Mouse (Mus musculus): Measurements from ENCODE around the gene Coa4. TPM values are rescaled to one million over a fixed set of nuclear protein-coding genes. Genes with fewer than 3 reads are reported as not detected.
A peak's percentile ranks its signal among the peaks of the same experiment; 100 is the strongest.

Coa4 gene
- 15.6 and 17.8 TPM in 2 replicates for polyA plus RNA-seq (2016; fragmentation: Nextera tagmentation; extraction: Ambion mirVana)

DNA sequence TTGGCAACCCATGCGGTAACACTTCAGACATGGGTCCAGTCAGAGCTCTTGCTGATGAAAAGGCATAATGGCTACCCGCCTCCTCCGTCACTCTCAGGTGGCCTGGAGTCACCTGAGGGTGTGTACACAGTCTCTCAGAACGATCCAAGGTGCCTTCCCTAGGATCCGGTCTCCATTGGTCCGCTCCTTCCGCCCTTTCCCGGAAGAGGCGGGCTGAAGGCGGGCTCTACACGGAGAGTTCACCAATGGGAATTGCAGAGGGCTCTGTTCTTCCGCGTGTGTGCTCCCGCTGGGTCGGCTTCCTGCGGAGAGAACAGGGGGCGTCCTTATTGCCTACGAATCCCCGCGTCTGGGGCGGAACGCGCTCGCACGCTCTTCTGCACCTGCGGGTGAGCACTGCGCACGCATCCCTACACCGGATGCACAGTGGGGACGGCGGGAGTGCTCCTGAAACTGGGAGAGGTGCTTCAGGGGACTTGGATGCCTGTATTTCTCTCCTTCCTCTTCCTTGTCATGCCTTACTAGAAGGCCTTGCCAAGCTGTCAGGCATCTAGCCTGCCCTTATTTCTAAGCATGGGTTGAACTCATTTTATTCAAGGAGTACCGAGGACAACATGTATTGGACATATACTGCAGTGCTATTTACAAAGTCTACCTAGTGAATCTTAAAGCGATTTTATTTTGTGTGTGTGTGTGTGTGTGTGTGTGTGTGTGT lies at the start of gene Coa4:
TSS of gene Coa4 (plus strand) at position 268 of the 715 bp plus-strand sequence.
- H3K27ac ChIP-seq (replicated peaks) = peak within 1 kb of the TSS; percentile 76
- H3K36me3 ChIP-seq = peaks cover 22% of the 10 kb centered on the region
- peaks cover 12% of the 10 kb centered on the region for H3K4me1 ChIP-seq
- WGBS = 1% methylated on average over 33 of the region's 33 CpGs
- peak within 1 kb of the TSS; percentile 74 for H3K9ac ChIP-seq (replicated peaks)
- no peaks in the 10 kb centered on the region for H3K9me3 ChIP-seq
- ATAC-seq (ENCODE audit: low FRiP score, low read depth) = peak; percentile 100
- H3K4me3 ChIP-seq = peak within 1 kb of the TSS; percentile 68
- H3K4me2 ChIP-seq (replicated peaks) = peak within 1 kb of the TSS; percentile 62
- no peaks in the 10 kb centered on the region for H3K27me3 ChIP-seq

DNA sequence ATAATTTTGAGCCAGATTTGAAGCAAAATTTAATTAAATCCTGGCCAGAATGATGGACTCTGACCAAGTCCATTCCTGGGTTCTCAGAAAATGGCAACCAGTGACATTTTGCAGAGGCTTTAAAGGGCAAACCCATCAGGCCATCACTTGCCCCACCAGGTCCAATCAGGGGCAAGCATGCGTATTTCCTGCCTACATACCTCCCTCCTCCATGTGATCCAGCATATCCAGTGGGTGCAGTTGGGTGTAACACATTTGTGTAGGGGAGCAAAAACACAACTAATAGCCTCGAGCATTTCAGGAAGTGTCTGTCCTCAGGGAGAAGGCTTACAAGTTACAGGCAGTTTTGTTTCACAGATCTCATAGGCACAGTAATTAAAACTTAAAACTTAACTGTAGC lies 49.6 kb upstream of the Coa4 start:
- H3K27me3 ChIP-seq = peaks cover 6% of the 10 kb centered on the region; the same call in 1 of the 2 replicates
- H3K4me1 ChIP-seq = peaks cover 7% of the 10 kb centered on the region
- no peak overlapping the region for H3K4me3 ChIP-seq
- WGBS = 75% methylated on average over 2 of the region's 2 CpGs
- no peak overlapping the region for H3K27ac ChIP-seq (replicated peaks)
- H3K9me3 ChIP-seq = no peaks in the 10 kb centered on the region
- ATAC-seq (ENCODE audit: low FRiP score, low read depth) = no peak
- no peak overlapping the region for H3K4me2 ChIP-seq (replicated peaks)
- H3K9ac ChIP-seq (replicated peaks) = no peak overlapping the region
- H3K36me3 ChIP-seq = no peaks in the 10 kb centered on the region

GRCm38 (mm10) chr7:100488474-100489048 lies 48.3 kb upstream of the Coa4 start:
- Histone ChIP-seq H3K9me3 (no peaks in the 10 kb centered on the region), H3K36me3 (no peaks in the 10 kb centered on the region), H3K4me3 (no peak overlapping the region), H3K4me1 (peaks cover 20% of the 10 kb centered on the region), H3K4me2 (replicated peaks) (no peak overlapping the region), H3K9ac (replicated peaks) (no peak overlapping the region), H3K27me3 (peaks cover 19% of the 10 kb centered on the region), H3K27ac (replicated peaks) (no peak overlapping the region; the same call in 1 of the 2 replicates)
- ATAC-seq (ENCODE audit: low FRiP score, low read depth) = no peak
- WGBS = 42% methylated on average over 10 of the region's 10 CpGs

GRCm38 (mm10) chr7:100492391-100493116 lies 44.3 kb upstream of the Coa4 start:
- no peaks in the 10 kb centered on the region for H3K36me3 ChIP-seq
- H3K4me1 ChIP-seq = peaks cover 44% of the 10 kb centered on the region
- H3K27me3 ChIP-seq = peaks cover 29% of the 10 kb centered on the region
- peak overlapping the region; percentile 76 for H3K4me2 ChIP-seq (replicated peaks)
- H3K4me3 ChIP-seq = peak overlapping the region; percentile 42
- H3K27ac ChIP-seq (replicated peaks) = no peak overlapping the region
- peak; percentile 36 for ATAC-seq (ENCODE audit: low FRiP score, low read depth)
- peak overlapping the region; percentile 55 for H3K9ac ChIP-seq (replicated peaks)
- H3K9me3 ChIP-seq = no peaks in the 10 kb centered on the region
- 2% methylated on average over 36 of the region's 36 CpGs for WGBS

- Histone ChIP-seq H3K27ac (replicated peaks) (0 out of 2 replicates have a peak within 1 kb of the TSS, but pooled peaks have one; percentile 55), H3K9me3 (no peaks in the 10 kb centered on the region), H3K27me3 (peaks cover 29% of the 10 kb centered on the region), H3K9ac (replicated peaks) (peak within 1 kb of the TSS; percentile 55), H3K4me2 (replicated peaks) (peak within 1 kb of the TSS; percentile 76), H3K4me3 (peak within 1 kb of the TSS; percentile 42), H3K4me1 (peaks cover 44% of the 10 kb centered on the region), H3K36me3 (0 out of 2 replicates have a peak, but pooled peaks cover 3% of the 10 kb centered on the region)
- WGBS = under 1% methylated on average over 27 of the region's 27 CpGs
- peak; percentile 56 for ATAC-seq (ENCODE audit: low FRiP score, low read depth)
Measured at GRCm38 (mm10) chr7:100493117-100493483, 43.8 kb upstream of the Coa4 start, which contains the start of gene Ucp2. Gene Ucp2, plus strand, starts transcription at chr7:100493337.

DNA sequence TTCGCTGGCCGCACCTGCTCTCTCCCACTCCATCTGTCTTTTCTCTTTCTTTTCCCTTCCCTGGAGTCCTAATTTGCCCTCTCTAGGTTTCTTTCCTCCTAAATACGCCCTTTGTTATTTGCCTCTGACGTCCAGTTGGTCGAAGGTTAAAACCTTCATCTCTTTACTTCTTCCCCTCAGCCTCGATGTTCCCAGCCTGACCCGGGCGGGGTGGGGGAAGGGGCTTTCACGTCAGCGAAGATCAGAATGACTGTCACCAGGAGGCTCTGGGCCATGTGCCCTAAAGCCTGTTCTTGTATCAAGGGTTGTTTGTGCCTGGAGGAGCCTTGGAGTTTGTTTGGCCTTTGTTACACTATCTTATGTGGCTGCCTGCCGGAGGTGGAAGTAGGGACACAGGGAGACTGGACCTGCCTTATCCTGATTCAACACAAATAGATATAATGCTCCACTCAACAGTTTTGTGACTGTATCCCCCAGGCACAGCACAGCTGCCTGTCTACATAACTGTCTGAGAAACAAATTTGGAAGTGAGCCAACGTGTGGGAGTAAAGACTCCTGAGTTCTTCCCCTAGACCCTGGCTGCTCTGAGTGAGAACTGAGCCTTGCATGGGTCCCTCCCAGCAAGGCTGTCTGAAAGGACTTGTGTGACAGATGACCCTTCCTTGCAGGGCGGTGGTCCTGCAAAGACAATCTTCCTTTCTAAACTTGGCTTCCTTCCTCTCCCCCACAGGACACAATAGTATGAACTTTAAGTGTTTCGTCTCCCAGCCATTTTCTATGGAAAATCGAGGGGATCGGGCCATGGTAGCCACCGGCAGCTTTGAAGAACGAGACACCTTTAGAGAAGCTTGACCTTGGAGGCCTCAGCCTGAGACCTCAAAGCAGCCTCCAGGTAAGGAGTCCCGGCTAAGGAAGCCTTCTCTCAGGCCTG lies 43.1 kb upstream of the Coa4 start:
- 0 out of 2 replicates have a peak overlapping the region, but pooled peaks have one; percentile 55 for H3K27ac ChIP-seq (replicated peaks)
- peak overlapping the region; percentile 76 for H3K4me2 ChIP-seq (replicated peaks)
- peaks cover 29% of the 10 kb centered on the region for H3K27me3 ChIP-seq
- H3K9me3 ChIP-seq = no peaks in the 10 kb centered on the region
- no peak for ATAC-seq (ENCODE audit: low FRiP score, low read depth)
- H3K9ac ChIP-seq (replicated peaks) = 0 out of 2 replicates have a peak overlapping the region, but pooled peaks have one; percentile 55
- 41% methylated on average over 19 of the region's 19 CpGs for WGBS
- peaks cover 38% of the 10 kb centered on the region for H3K4me1 ChIP-seq
- H3K4me3 ChIP-seq = peak overlapping the region; percentile 42
- H3K36me3 ChIP-seq = peaks cover 7% of the 10 kb centered on the region; the same call in 1 of the 2 replicates

DNA sequence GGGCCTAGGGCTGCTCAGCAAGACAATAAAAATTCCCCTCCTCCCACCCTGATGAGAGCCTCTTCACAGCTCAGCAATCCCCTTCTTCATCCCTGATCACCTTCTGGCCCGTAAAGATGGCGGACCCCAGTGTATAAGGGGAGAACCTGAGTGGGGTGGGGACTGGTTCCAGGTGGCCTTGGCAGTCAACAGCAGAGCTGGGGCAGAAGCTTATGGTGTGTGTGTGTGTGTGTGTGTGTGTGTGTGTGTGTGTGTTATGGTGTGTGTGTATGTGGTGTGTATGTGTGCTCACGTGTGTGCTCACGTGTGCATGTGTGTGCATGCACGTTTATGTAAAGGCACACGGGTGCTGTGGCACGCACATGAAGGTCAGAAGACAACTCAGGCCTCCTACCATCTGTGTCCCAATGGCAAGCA lies 42.4 kb upstream of the Coa4 start:
- Histone ChIP-seq H3K9ac (replicated peaks) (no peak overlapping the region), H3K4me2 (replicated peaks) (peak overlapping the region; percentile 76), H3K4me3 (peak overlapping the region; percentile 42), H3K4me1 (peaks cover 37% of the 10 kb centered on the region), H3K9me3 (no peaks in the 10 kb centered on the region), H3K36me3 (peaks cover 8% of the 10 kb centered on the region; the same call in 1 of the 2 replicates), H3K27ac (replicated peaks) (0 out of 2 replicates have a peak overlapping the region, but pooled peaks have one; percentile 55), H3K27me3 (peaks cover 29% of the 10 kb centered on the region)
- WGBS = 91% methylated on average over 7 of the region's 7 CpGs
- no peak for ATAC-seq (ENCODE audit: low FRiP score, low read depth)

DNA sequence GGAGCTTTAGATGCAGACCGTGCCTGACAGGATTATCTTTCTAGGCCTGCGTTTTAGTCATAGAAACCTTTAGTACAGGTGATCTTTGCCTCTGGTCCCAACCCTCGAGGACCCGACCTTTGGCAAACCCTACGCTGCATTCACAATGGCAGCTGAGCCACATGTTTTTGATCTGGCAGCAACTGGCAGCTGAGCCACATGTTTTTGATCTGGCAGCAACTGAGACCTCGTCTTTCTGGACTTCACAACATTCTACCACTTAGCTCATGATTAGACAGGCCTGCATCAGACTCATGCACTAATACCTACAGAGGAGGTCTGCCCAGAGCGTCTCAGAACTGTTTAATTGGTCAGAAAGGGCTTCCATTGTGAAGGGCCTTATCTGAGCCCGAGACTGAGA lies 41.8 kb upstream of the Coa4 start:
- H3K4me1 ChIP-seq = peaks cover 37% of the 10 kb centered on the region
- peaks cover 29% of the 10 kb centered on the region for H3K27me3 ChIP-seq
- no peak overlapping the region for H3K4me3 ChIP-seq
- peaks cover 8% of the 10 kb centered on the region; the same call in 1 of the 2 replicates for H3K36me3 ChIP-seq
- peak overlapping the region; percentile 55; the same call in 1 of the 2 replicates for H3K27ac ChIP-seq (replicated peaks)
- no peaks in the 10 kb centered on the region for H3K9me3 ChIP-seq
- WGBS = 36% methylated on average over 8 of the region's 8 CpGs
- no peak for ATAC-seq (ENCODE audit: low FRiP score, low read depth)
- H3K9ac ChIP-seq (replicated peaks) = no peak overlapping the region
- peak overlapping the region; percentile 35 for H3K4me2 ChIP-seq (replicated peaks)

- Histone ChIP-seq H3K9me3 (no peaks in the 10 kb centered on the region), H3K9ac (replicated peaks) (no peak overlapping the region), H3K4me3 (no peak overlapping the region), H3K27me3 (peaks cover 29% of the 10 kb centered on the region), H3K4me2 (replicated peaks) (peak overlapping the region; percentile 35), H3K4me1 (peaks cover 37% of the 10 kb centered on the region), H3K27ac (replicated peaks) (peak overlapping the region; percentile 55), H3K36me3 (peaks cover 8% of the 10 kb centered on the region; the same call in 1 of the 2 replicates)
- WGBS = 28% methylated on average over 11 of the region's 11 CpGs
- ATAC-seq (ENCODE audit: low FRiP score, low read depth) = peak; percentile 42
Measured at GRCm38 (mm10) chr7:100495581-100496251, 41.2 kb upstream of the Coa4 start.

DNA sequence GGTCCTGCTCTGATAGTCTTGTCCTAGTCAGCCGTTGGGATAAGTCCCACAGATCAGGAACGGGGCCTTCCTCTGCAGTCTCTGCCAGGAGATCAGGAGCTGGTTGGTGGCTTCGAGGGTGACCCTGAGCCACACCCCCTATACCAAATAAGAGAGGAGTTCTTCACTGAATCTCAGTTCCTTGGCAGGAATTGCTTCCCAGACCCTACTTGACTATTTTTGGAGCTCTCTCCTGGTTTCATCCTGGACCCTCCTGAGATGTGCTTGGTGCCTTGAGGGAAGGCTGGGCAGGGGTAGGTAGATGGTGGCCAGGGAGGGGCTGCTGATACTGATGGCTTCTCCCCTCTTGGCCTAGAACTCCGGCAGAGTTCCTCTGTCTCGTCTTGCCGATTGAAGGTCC lies 40.5 kb upstream of the Coa4 start:
- peaks cover 29% of the 10 kb centered on the region for H3K27me3 ChIP-seq
- H3K36me3 ChIP-seq = peaks cover 8% of the 10 kb centered on the region; the same call in 1 of the 2 replicates
- 80% methylated on average over 6 of the region's 6 CpGs for WGBS
- no peak for ATAC-seq (ENCODE audit: low FRiP score, low read depth)
- H3K9ac ChIP-seq (replicated peaks) = no peak overlapping the region
- H3K4me2 ChIP-seq (replicated peaks) = peak overlapping the region; percentile 35; the same call in 1 of the 2 replicates
- H3K27ac ChIP-seq (replicated peaks) = peak overlapping the region; percentile 55
- H3K4me3 ChIP-seq = no peak overlapping the region
- no peaks in the 10 kb centered on the region for H3K9me3 ChIP-seq
- peaks cover 37% of the 10 kb centered on the region for H3K4me1 ChIP-seq
